Mouse (Mus musculus) liver, embryonic 14 days (tissue): ENCODE data around the gene Zfp358. TPM values are rescaled to one million over a fixed set of nuclear protein-coding genes. Genes with fewer than 3 reads are reported as not detected.

ENCODE experiments used
- polyA plus RNA-seq: library from polyadenylated mRNA; depleted of rRNA; stranded (reverse); fragments of >200 nt; gene quantifications from 2 replicates; pipeline ENCODE4 v1.2.3, GENCODE M21; 2012; rRNA removed

The Zfp358 gene
- 4.3 and 4.4 TPM in 2 replicates for polyA plus RNA-seq

GRCm38 (mm10) chr8:3492901-3493844 is at the start of gene Zfp358:
TSS of gene Zfp358 (plus strand) at chr8:3493138.

GRCm38 (mm10) chr8:3467006-3467885 is 25.7 kb upstream of the Zfp358 start, which contains the start of gene Pex11g:
TSS of gene Pex11g (minus strand) at chr8:3467680.

GRCm38 (mm10) chr8:3470562-3470961 is 22.4 kb upstream of the Zfp358 start, which contains the start of gene Tex45:
TSS of gene Tex45 (plus strand) at chr8:3470862.

GRCm38 (mm10) chr8:3500235-3501090 is 7.5 kb downstream of the Zfp358 start, which contains the start of gene Mcoln1:
TSS of gene Mcoln1 (plus strand) at chr8:3500457.

GRCm38 (mm10) chr8:3515260-3515671 is 22.3 kb downstream of the Zfp358 start, which contains the start of gene Pnpla6:
TSS of gene Pnpla6 (plus strand) at chr8:3515384.

Other genes with a start within 250 kb of the Zfp358 start
- 4.2 and 4.8 TPM in 2 replicates for gene Insr, start 213.5 kb upstream of the Zfp358 start, polyA plus RNA-seq
- 0.23 and 0.39 TPM in 2 replicates for gene A430078G23Rik, start 139.7 kb upstream of the Zfp358 start, polyA plus RNA-seq
- 3.1 and 3.4 TPM in 2 replicates for gene Arhgef18, start 100.1 kb upstream of the Zfp358 start, polyA plus RNA-seq
- 2.6 and 2.8 TPM in 2 replicates for gene Pex11g, start 25.5 kb upstream of the Zfp358 start, polyA plus RNA-seq
- gene Tex45, start 22.3 kb upstream of the Zfp358 start, polyA plus RNA-seq, result 0.02 TPM in 1 of 2 replicates, not detected in the other
- 23.0 and 25.9 TPM in 2 replicates for gene Mcoln1, start 7.3 kb downstream of the Zfp358 start, polyA plus RNA-seq
- gene Pnpla6, start 22.2 kb downstream of the Zfp358 start, polyA plus RNA-seq, result 12.1 and 13.4 TPM in 2 replicates
- gene C330021F23Rik, start 74.9 kb downstream of the Zfp358 start, polyA plus RNA-seq, result 2.6 and 3.3 TPM in 2 replicates
- 2.4 and 2.6 TPM in 2 replicates for gene Camsap3, start 94.2 kb downstream of the Zfp358 start, polyA plus RNA-seq
- gene Xab2, start 128.2 kb downstream of the Zfp358 start, polyA plus RNA-seq, result 25.8 and 27.8 TPM in 2 replicates
- gene Pet100, start 128.4 kb downstream of the Zfp358 start, polyA plus RNA-seq, result 32.5 and 36.6 TPM in 2 replicates
- gene Pcp2, start 132.4 kb downstream of the Zfp358 start, polyA plus RNA-seq, result not detected in 2 replicates
- gene Stxbp2, start 137.8 kb downstream of the Zfp358 start, polyA plus RNA-seq, result 46.1 and 55.2 TPM in 2 replicates
- 0.03 TPM in 1 of 2 replicates, not detected in the other for gene Retn, start 162.6 kb downstream of the Zfp358 start, polyA plus RNA-seq
- gene Mcemp1, start 172.6 kb downstream of the Zfp358 start, polyA plus RNA-seq, result 1.2 and 1.8 TPM in 2 replicates
- 1.7 and 2.2 TPM in 2 replicates for gene Fcor, start 179.2 kb downstream of the Zfp358 start, polyA plus RNA-seq
- gene Trappc5, start 183.2 kb downstream of the Zfp358 start, polyA plus RNA-seq, result 12.6 and 13.2 TPM in 2 replicates
- not detected in 2 replicates for gene Fcer2a, start 201.0 kb downstream of the Zfp358 start, polyA plus RNA-seq
- 3.0 and 3.5 TPM in 2 replicates for gene Clec4g, start 227.5 kb downstream of the Zfp358 start, polyA plus RNA-seq